Mouse (Mus musculus): ENCODE measurements around the gene Ccdc9b.

Gene Ccdc9b

GRCm38 (mm10) chr2:118761906-118762783 lies at the start of gene Ccdc9b:
Ccdc9b (minus strand) TSS chr2:118762661.
- in situ Hi-C loops (cut with MboI, MseI): no loop called here

DNA sequence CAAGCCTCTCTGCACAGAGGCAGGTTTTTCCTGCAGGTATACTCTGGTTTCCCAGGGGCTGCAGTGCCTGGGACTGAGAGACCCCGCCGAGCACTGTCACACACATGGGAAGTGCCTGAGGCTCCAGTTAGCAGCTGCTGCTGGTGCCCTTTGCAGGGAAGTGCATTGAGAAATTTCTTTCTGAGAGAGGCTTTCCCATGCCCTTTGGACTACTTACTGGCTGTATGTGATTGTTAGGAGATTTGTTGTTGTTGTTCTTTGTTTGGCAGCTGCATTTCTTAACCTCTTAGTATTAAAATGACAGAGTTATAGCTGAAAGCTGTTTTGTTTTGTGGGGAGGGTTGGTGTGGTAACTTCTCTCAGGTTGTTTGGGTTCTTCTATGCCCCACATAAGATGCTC lies 48.4 kb upstream of the Ccdc9b start:
- in situ Hi-C loops (cut with MboI, MseI): no loop called here

- in situ Hi-C loops (cut with MboI, MseI): no loop called here
Observed at GRCm38 (mm10) chr2:118806860-118807259, 44.4 kb upstream of the Ccdc9b start.

- in situ Hi-C loops (cut with MboI, MseI): no loop called here
Observed at GRCm38 (mm10) chr2:118805756-118806155, 43.3 kb upstream of the Ccdc9b start.

DNA sequence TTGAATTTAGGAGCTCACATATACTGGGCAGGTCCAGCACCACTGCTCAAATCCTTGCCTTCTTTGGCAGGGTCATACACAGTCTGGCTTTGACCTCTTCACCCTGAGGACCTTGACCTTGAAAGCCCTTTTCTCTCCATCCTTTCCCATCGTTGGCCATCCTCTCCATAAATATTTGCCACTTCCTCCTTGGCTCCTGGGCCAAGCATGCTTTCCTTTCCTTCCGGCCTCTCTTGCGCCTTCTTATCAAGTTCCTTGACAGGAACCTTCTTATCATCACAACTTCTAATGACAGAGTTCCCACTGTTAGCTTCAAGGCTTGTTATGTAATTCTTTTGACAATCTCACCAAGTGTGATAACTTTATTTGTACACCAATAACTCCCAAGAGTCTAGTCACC lies 42.7 kb upstream of the Ccdc9b start:
- in situ Hi-C loops (cut with MboI, MseI): no loop called here

- in situ Hi-C loops (cut with MboI, MseI): no loop called here
Observed at GRCm38 (mm10) chr2:118804474-118804873, 42.0 kb upstream of the Ccdc9b start.

DNA sequence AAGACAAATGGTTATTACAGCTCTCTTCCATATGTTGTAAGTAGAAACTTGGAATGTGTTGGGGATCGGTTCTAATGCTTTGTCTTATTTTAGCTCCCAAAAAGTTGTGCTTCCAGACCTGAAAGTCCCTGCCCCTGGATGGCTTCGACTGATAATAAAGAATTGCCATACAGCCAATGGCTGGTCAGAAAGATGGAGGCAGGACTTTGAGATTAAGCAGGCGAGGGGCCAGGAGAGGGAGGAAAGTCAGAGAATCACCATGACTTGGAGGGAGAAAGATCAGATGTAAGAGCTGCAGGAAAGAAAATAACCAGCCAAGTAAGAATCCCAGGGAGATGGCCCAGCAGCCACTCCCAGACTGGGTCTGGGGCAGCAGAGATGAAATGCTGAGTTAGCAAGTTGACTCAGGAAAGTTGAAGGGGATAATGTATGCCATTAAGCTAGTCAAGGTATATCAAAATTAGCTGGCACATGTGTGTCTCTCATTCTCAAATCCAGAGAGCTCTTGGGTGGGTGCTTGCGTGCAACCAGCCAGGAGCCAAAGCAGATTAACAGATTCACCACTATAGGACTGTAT lies 40.2 kb upstream of the Ccdc9b start:
- in situ Hi-C loops (cut with MboI, MseI): no loop called here

DNA sequence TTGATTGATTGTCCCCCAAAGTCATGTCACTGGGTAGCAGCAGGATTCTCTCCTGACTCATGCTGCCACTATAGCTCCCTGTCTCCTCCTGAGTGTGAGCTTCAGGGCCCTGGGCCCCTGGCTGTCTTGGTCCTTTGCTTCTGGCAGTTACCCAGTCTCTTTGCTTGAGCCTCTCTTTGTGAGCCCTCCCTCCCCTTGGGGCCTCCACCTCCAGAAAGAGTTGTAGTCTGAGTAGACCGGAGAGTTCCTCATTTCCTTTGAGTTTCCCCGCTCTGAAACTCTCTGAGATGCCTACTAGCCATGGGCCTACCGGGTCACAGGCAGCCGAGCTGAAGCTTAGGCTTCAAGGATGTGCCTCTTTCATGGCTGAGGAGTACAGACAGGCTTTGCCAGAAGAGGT lies 31.2 kb upstream of the Ccdc9b start:
- in situ Hi-C loops (cut with MboI, MseI): no loop called here

GRCm38 (mm10) chr2:118792259-118792613 lies 29.8 kb upstream of the Ccdc9b start:
- in situ Hi-C loops (cut with MboI, MseI): no loop called here

DNA sequence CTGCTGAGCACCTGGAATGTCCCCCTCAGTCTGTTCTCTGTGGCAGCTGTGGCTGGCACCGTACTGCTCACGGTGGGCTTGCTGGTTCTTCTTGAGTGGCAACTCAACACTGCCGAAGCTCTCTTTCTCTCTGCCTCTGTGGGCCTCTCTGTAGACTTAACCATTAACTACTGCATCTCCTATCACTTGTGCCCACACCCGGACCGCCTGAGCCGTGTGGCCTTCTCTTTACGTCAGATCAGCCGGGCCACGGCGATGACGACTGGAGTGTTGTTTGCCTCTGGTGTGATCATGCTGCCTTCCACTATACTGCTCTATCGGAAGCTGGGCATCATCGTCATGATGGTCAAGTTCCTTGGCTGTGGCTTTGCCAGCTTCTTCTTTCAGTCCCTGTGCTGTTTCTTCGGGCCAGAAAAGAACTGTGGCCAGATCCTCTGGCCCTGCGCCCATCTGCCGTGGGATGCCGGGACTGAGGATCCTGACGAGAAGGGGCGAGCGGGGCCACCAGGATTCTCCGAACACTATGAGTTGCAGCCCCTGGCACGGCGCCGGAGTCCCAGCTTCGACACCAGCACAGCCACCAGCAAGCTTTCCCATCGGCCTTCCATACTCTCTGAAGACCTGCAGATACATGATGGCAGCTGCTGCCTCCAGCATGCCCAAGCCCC lies 29.3 kb upstream of the Ccdc9b start:
- in situ Hi-C loops (cut with MboI, MseI): no loop called here

GRCm38 (mm10) chr2:118790551-118791525 lies 28.4 kb upstream of the Ccdc9b start:
- in situ Hi-C loops (cut with MboI, MseI): no loop called here

DNA sequence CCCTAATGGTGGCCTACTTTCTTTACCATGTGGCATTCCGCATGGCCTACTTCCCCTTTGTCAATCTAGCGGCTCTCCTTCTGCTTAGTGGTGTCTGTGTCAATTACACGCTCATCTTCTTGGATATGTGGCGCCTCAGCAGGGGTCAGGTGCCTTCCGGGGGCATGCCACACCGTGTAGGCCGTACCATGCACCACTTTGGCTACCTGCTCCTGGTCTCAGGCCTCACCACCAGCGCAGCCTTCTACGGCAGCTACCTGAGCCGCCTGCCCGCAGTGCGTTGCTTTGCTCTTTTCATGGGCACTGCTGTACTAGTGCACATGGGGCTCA lies 27.7 kb upstream of the Ccdc9b start:
- in situ Hi-C loops (cut with MboI, MseI): no loop called here

- in situ Hi-C loops (cut with MboI, MseI): no loop called here
Observed at GRCm38 (mm10) chr2:118789501-118789900, 27.0 kb upstream of the Ccdc9b start.

GRCm38 (mm10) chr2:118786525-118786924 lies 24.1 kb upstream of the Ccdc9b start:
- in situ Hi-C loops (cut with MboI, MseI): no loop called here

DNA sequence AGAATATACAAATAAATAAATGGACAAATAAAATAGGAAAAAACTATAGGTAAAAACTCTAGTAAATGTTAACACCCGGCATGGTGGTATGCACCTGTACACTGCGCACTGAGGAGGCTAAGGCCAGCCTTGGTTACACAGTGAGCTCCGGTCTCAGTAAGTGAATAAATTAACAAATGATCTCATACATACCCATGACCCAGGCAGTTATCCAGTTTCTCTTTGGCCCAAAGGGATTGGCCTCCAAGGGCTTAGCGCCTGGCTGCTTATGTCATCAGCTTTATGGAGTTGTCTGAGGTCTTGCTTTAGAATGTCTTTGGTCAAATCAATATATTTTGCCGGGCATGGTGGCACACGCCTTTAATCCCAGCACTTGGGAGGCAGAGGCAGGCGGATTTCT lies 21.2 kb upstream of the Ccdc9b start:
- in situ Hi-C loops (cut with MboI, MseI): no loop called here

- in situ Hi-C loops (cut with MboI, MseI): no loop called here
Observed at GRCm38 (mm10) chr2:118783093-118783492, 20.6 kb upstream of the Ccdc9b start.

GRCm38 (mm10) chr2:118782303-118782702 lies 19.8 kb upstream of the Ccdc9b start:
- in situ Hi-C loops (cut with MboI, MseI): no loop called here

GRCm38 (mm10) chr2:118781115-118781514 lies 18.7 kb upstream of the Ccdc9b start:
- in situ Hi-C loops (cut with MboI, MseI): no loop called here

- in situ Hi-C loops (cut with MboI, MseI): no loop called here
Observed at GRCm38 (mm10) chr2:118779504-118780480, 17.3 kb upstream of the Ccdc9b start, which contains the start of gene Disp2. Disp2 (plus strand) TSS chr2:118779719.

GRCm38 (mm10) chr2:118779065-118779464 lies 16.6 kb upstream of the Ccdc9b start:
- in situ Hi-C loops (cut with MboI, MseI): no loop called here
